Mouse (Mus musculus): ENCODE results near the gene Mtch1.

GRCm38 (mm10) chr17:29303087-29303486, 44.6 kb downstream of the Mtch1 start:
- TF ChIP-seq POLR2A (IDR thresholded peaks at IDR 0.05; ENCODE audit: borderline replicate concordance, low read depth, low read length): no peak
- no peak for TF ChIP-seq CTCF (IDR thresholded peaks at IDR 0.05; ENCODE audit: low read depth, low read length)
